In the genomic region with DNA sequence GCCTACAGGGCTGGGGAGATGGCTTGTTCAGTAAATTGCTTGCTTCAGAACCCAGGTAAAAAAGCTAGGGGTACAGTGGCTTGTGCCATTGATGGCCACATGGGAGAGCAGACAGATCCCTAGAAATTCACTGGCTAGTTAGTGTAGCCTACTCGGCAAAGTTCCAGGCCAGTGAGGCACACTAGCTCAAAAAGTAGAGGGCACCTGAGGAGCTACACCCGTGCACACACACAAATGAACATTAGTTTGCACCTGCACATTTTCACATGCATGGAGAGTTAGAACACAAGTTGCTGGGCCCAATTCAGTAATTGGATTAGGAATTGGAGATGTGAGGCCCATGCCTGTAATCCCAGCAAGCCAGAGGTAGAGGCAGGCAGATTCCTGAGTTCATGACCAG, we compare ENCODE assay signal across 12 mouse cellular contexts. TPM values are rescaled to one million over a fixed set of nuclear protein-coding genes. Genes with fewer than 3 reads are reported as not detected.
DNase-seq lines count a peak whose midpoint lies in the region; ATAC-seq and TF ChIP-seq lines count a peak whose summit lies in the region.
"Had no signal": no experiment of that assay in that cellular context is flagged by ENCODE, and none has a peak within 500 bp of the region (broad histone marks: within the 10 kb centered on the region; RNA-seq: fewer than 3 reads in every experiment).

No protein-coding gene starts in this region.

- H3K9ac ChIP-seq in hindbrain, embryonic 14.5 days = 0 out of 2 replicates have a peak overlapping the region, but pooled peaks have one; percentile 3
- no peak overlapping the region for H3K9ac ChIP-seq in hindbrain, embryonic 16.5 days (ENCODE audit: low read depth, low read length)
- no peak overlapping the region for H3K9ac ChIP-seq in neural tube, embryonic 12.5 days
- no peak overlapping the region for H3K9ac ChIP-seq in liver, postnatal 0 days (replicated peaks)

- H3K36me3 ChIP-seq in hindbrain, embryonic 14.5 days (replicated peaks; ENCODE audit: control insufficient read depth, insufficient read depth) = no peaks in the 10 kb centered on the region
- no peaks in the 10 kb centered on the region for H3K36me3 ChIP-seq in hindbrain, embryonic 16.5 days (ENCODE audit: control insufficient read depth, insufficient read depth, low read length)
- no peaks in the 10 kb centered on the region for H3K36me3 ChIP-seq in neural tube, embryonic 12.5 days
- no peaks in the 10 kb centered on the region; the same call in 1 of the 2 replicates for H3K36me3 ChIP-seq in liver, postnatal 0 days (replicated peaks; ENCODE audit: insufficient read depth, low read length)

- no peak for TF ChIP-seq CTCF in liver, postnatal 0 days (IDR thresholded peaks at IDR 0.05; ENCODE audit: low read depth)

- H3K27me3 ChIP-seq in hindbrain, embryonic 14.5 days (ENCODE audit: control insufficient read depth, insufficient read depth, low read length) = no peaks in the 10 kb centered on the region
- no peaks in the 10 kb centered on the region for H3K27me3 ChIP-seq in hindbrain, embryonic 16.5 days (replicated peaks; ENCODE audit: control insufficient read depth, insufficient read depth, low read length)
- no peaks in the 10 kb centered on the region for H3K27me3 ChIP-seq in neural tube, embryonic 12.5 days (replicated peaks)
- H3K27me3 ChIP-seq in liver, postnatal 0 days (ENCODE audit: insufficient read depth, low read length) = no peaks in the 10 kb centered on the region

- H3K4me2 ChIP-seq in hindbrain, embryonic 14.5 days (replicated peaks) = no peak overlapping the region
- H3K4me2 ChIP-seq in hindbrain, embryonic 16.5 days (ENCODE audit: low read length) = no peak overlapping the region
- peak overlapping the region; percentile 78; the same call in 1 of the 2 replicates for H3K4me2 ChIP-seq in neural tube, embryonic 12.5 days (replicated peaks)
- H3K4me2 ChIP-seq in liver, postnatal 0 days (ENCODE audit: low read depth, low read length) = peak overlapping the region; percentile 80

- H3K9me3 ChIP-seq in hindbrain, embryonic 14.5 days (ENCODE audit: control insufficient read depth, low read length) = no peaks in the 10 kb centered on the region
- no peaks in the 10 kb centered on the region for H3K9me3 ChIP-seq in hindbrain, embryonic 16.5 days (ENCODE audit: control insufficient read depth, low read length)
- H3K9me3 ChIP-seq in neural tube, embryonic 12.5 days = no peaks in the 10 kb centered on the region
- H3K9me3 ChIP-seq in liver, postnatal 0 days (ENCODE audit: low read length) = no peaks in the 10 kb centered on the region

- no peak overlapping the region for H3K4me3 ChIP-seq in hindbrain, embryonic 14.5 days (replicated peaks; ENCODE audit: low read length)
- no peak overlapping the region for H3K4me3 ChIP-seq in hindbrain, embryonic 16.5 days (ENCODE audit: low read length)
- H3K4me3 ChIP-seq in neural tube, embryonic 12.5 days = no peak overlapping the region
- H3K4me3 ChIP-seq in liver, postnatal 0 days (ENCODE audit: low read depth, low read length) = no peak overlapping the region

- peak; percentile 30 for DNase-seq in adrenal gland, postnatal 14 days
- DNase-seq in adrenal gland, postnatal 4 days (ENCODE audit: low spot score in 2 of 2) = no peak
- no peak for DNase-seq in hindbrain, embryonic 14.5 days (ENCODE audit: low spot score)
- no peak for DNase-seq in neural tube, embryonic 10.5 days (ENCODE audit: extremely low spot score, low spot score)
- DNase-seq in liver, postnatal 0 days = no peak
- DNase-seq in urinary bladder, postnatal 4 days (ENCODE audit: low spot score in 2 of 2) = no peak
- DNase-seq: cerebellum, adult 18-20 months; gastrocnemius, postnatal 25 days; kidney, postnatal 25 days; lung, postnatal 36 days had no signal

- 84% methylated on average over 2 of the region's 2 CpGs for WGBS in hindbrain, embryonic 14.5 days
- 80% methylated on average over 2 of the region's 2 CpGs for WGBS in hindbrain, embryonic 16.5 days
- 85% methylated on average over 2 of the region's 2 CpGs for WGBS in neural tube, embryonic 12.5 days
- WGBS in liver, postnatal 0 days (ENCODE audit: insufficient replicate concordance) = 74% methylated on average over 2 of the region's 2 CpGs

- H3K27ac ChIP-seq in hindbrain, embryonic 14.5 days = no peak overlapping the region
- no peak overlapping the region for H3K27ac ChIP-seq in hindbrain, embryonic 16.5 days (ENCODE audit: low read depth, low read length)
- no peak overlapping the region for H3K27ac ChIP-seq in neural tube, embryonic 12.5 days
- H3K27ac ChIP-seq in liver, postnatal 0 days (ENCODE audit: low read depth) = no peak overlapping the region

- peaks cover 30% of the 10 kb centered on the region for H3K4me1 ChIP-seq in hindbrain, embryonic 14.5 days (replicated peaks; ENCODE audit: control insufficient read depth, insufficient read depth, low read length)
- H3K4me1 ChIP-seq in hindbrain, embryonic 16.5 days (ENCODE audit: control insufficient read depth, insufficient read depth, low read depth, low read length) = peaks cover 12% of the 10 kb centered on the region
- peaks cover 14% of the 10 kb centered on the region for H3K4me1 ChIP-seq in neural tube, embryonic 12.5 days
- H3K4me1 ChIP-seq in liver, postnatal 0 days (ENCODE audit: insufficient read depth) = peaks cover 23% of the 10 kb centered on the region

- no peak for ATAC-seq in hindbrain, embryonic 14.5 days (ENCODE audit: low FRiP score)
- no peak for ATAC-seq in hindbrain, embryonic 16.5 days
- no peak for ATAC-seq in neural tube, embryonic 12.5 days (ENCODE audit: low FRiP score, low read depth)
- ATAC-seq in liver, postnatal 0 days = no peak

- no peak for TF ChIP-seq EP300 in liver, postnatal 0 days (IDR thresholded peaks at IDR 0.05; ENCODE audit: low read depth)

RNA-seq across cellular contexts. Expression of a gene that starts 2.8 kb away (rescaled TPM):
- 56.5 and 58.5 TPM in 2 replicates for total RNA-seq in adrenal gland, postnatal 14 days (2021)
- total RNA-seq in adrenal gland, postnatal 4 days (2021) = 10 to 100 TPM; 60.4 to 69.5 TPM
- 31.5 and 35.1 TPM in 2 replicates for polyA plus RNA-seq in hindbrain, embryonic 14.5 days (2014; fragmentation: Nextera tagmentation; extraction: Ambion mirVana)
- polyA plus RNA-seq in hindbrain, embryonic 16.5 days (2015; fragmentation: Nextera tagmentation; extraction: Ambion mirVana) = 20.0 and 22.8 TPM in 2 replicates
- 55.3 and 56.1 TPM in 2 replicates for polyA plus RNA-seq in neural tube, embryonic 12.5 days (2016; fragmentation: Nextera tagmentation; extraction: Ambion mirVana)
- 17.2 and 21.3 TPM in 2 replicates for polyA plus RNA-seq in liver, postnatal 0 days (2015; fragmentation: Nextera tagmentation; extraction: Ambion mirVana)

RNA-seq across cellular contexts. Expression of a gene that starts 31.2 kb away (rescaled TPM):
- total RNA-seq in adrenal gland, postnatal 14 days (2021) = 44.8 and 45.4 TPM in 2 replicates
- 10 to 100 TPM; 33.9 to 35.8 TPM for total RNA-seq in adrenal gland, postnatal 4 days (2021)
- 5.8 and 7.7 TPM in 2 replicates for polyA plus RNA-seq in hindbrain, embryonic 14.5 days (2014; fragmentation: Nextera tagmentation; extraction: Ambion mirVana)
- polyA plus RNA-seq in hindbrain, embryonic 16.5 days (2015; fragmentation: Nextera tagmentation; extraction: Ambion mirVana) = 8.9 and 9.0 TPM in 2 replicates
- 9.5 and 10.3 TPM in 2 replicates for polyA plus RNA-seq in neural tube, embryonic 12.5 days (2016; fragmentation: Nextera tagmentation; extraction: Ambion mirVana)
- polyA plus RNA-seq in liver, postnatal 0 days (2015; fragmentation: Nextera tagmentation; extraction: Ambion mirVana) = 21.2 and 22.1 TPM in 2 replicates

RNA-seq across cellular contexts. Expression of a gene that starts 58.2 kb away (rescaled TPM):
- total RNA-seq in adrenal gland, postnatal 14 days (2021) = 17.3 and 17.7 TPM in 2 replicates
- 10 to 100 TPM; 23.9 to 24.8 TPM for total RNA-seq in adrenal gland, postnatal 4 days (2021)
- polyA plus RNA-seq in hindbrain, embryonic 14.5 days (2014; fragmentation: Nextera tagmentation; extraction: Ambion mirVana) = 32.1 and 39.7 TPM in 2 replicates
- polyA plus RNA-seq in hindbrain, embryonic 16.5 days (2015; fragmentation: Nextera tagmentation; extraction: Ambion mirVana) = 35.2 and 36.1 TPM in 2 replicates
- polyA plus RNA-seq in neural tube, embryonic 12.5 days (2016; fragmentation: Nextera tagmentation; extraction: Ambion mirVana) = 30.7 and 36.3 TPM in 2 replicates
- 19.5 TPM in 2 replicates for polyA plus RNA-seq in liver, postnatal 0 days (2015; fragmentation: Nextera tagmentation; extraction: Ambion mirVana)

Comparison
In these comparisons a context has a peak if more than half of its experiments do, and no peak if none do; other contexts are left out.
1. H3K4me2 ChIP-seq: peak in neural tube, embryonic 12.5 days (single experiment) and liver, postnatal 0 days (single experiment); none in hindbrain, embryonic 14.5 days (single experiment) and hindbrain, embryonic 16.5 days (single experiment).